Mouse (Mus musculus): ENCODE results near the gene Rps6kc1.

DNA sequence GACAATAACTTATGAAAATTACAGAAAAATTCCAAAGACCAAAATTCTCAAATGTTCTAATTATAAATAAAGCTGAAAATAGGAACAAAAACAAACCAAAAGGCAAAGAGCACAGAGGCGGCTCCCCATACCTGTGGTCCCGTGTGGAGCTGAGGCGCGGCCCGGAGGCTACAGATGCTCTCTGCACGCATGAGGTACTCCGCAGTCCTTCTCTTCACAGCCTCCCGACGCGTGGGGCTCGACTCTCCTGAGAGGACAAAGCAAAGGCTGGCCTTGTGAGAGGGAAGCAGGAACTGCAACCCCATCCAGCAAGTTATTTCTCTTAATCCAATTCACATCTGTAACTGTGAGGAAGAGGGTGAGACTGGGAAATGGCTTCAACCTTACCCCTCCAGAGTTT lies 67.2 kb downstream of the Rps6kc1 start:
- TF ChIP-seq EP300 (IDR thresholded peaks at IDR 0.05; ENCODE audit: low read depth) (no peak), CTCF (IDR thresholded peaks at IDR 0.05; ENCODE audit: low read depth) (no peak)
